Mouse (Mus musculus): Measurements from ENCODE around the gene Map3k4.
"Not testable (repeated sequence)": the region's sequence is repeated elsewhere in the genome, so short reads cannot be mapped to it uniquely, and the experiment has no call there.

The Map3k4 gene

DNA sequence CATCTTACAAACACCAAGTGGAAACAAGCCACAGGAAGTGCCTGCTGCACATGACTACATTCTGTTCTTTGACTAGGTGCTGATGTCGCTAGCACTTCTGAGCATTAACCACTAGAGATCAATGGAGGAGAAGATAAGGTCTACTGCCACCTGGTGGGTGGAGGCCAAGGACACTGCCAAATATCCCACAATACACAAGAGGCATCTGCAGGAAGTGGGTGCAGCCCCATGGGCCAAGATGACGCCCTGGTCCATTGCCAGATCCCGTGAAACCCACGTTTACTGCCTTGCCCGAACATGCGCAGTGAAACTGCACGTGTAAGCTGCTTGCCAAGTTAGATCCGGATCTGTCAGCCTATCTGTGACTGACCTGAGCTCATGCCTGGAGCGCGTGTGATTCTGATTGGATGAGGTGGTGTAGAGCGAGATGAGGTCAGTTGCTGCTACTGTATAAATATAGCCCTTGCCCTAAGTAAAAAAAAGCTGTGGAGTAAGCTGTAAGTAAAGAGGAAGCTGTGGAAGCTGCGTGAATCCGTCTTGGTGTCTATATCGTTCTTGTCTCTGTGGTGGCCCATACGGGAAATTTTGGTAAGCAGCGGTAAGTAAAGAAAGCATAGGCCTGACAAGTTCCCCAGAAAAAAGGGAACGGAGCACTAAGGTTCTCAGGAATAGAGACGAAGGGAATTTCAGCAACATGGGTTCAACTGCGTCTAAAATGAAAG lies 68.7 kb downstream of the Map3k4 start:
- in situ Hi-C loops (cut with MboI; ENCODE audit: low pct_unique_long_range_greater_than_20kb in 1 of 2, low sequenced_read_pairs in 2 of 2, unreplicated experiment in 1 of 2) = no loop called here

GRCm38 (mm10) chr17:12240701-12241100 lies 77.9 kb downstream of the Map3k4 start:
- in situ Hi-C loops (cut with MboI; ENCODE audit: low pct_unique_long_range_greater_than_20kb in 1 of 2, low sequenced_read_pairs in 2 of 2, unreplicated experiment in 1 of 2) = no loop called here

DNA sequence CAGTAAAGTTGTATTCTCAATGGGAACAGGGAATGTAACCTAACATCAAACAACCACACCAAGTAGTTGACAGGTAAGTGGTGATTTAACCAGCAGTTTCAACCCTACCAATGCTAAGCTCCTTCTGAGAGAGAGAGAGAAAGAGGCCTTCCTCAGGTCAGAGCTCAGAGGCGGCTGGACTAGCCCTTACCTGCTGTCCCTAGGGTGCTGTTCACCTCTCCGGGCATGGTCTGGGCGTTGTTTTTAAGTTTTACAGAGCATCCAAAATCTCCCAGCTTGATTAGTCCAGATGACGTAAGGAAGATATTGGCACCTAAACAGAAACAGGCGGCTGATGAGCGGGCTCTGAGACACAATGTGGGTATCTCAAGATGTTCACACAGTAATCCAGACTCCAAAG lies 85.9 kb downstream of the Map3k4 start:
- in situ Hi-C loops (cut with MboI; ENCODE audit: low pct_unique_long_range_greater_than_20kb in 1 of 2, low sequenced_read_pairs in 2 of 2, unreplicated experiment in 1 of 2) = no loop called here

DNA sequence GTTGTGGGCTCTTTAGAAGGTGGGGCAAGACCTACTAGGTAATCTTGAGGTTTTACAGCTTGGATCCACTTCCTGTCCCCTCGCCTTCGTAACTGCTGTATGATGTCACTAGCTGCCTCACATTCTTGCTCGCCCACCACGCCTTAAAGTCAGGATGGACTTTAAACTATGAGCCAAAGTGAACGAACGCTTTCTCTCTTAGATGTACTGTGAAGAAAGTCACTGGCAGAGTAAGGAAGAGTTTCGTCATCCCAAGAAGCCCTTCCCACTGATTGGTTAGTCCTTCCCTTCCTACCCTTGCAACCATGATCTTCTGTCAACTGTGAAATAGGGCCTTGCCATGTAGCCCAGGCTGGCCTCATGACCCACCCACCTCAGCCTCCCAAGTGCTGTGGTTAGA lies 87.5 kb downstream of the Map3k4 start:
- in situ Hi-C loops (cut with MboI; ENCODE audit: low pct_unique_long_range_greater_than_20kb in 1 of 2, low sequenced_read_pairs in 2 of 2, unreplicated experiment in 1 of 2) = no loop called here

DNA sequence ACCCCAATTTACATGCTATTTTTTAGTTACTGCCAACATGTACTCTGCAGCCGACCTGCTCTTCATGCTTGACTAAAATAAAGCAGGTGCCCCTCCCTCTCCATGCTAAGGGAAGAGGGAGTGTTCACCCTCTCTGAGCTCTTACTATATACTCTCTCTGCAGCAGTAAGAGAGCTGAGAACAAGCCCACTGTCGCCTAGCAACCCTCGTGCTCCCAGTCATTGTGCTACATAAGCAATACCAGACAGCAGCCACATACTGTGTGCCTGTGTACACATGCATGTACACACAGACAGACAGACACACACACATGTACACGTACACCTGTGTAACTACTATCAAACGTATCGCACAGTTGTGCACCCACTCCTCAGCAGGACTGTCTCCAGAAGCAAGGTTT lies 88.4 kb downstream of the Map3k4 start:
- in situ Hi-C loops (cut with MboI; ENCODE audit: low pct_unique_long_range_greater_than_20kb in 1 of 2, low sequenced_read_pairs in 2 of 2, unreplicated experiment in 1 of 2) = no loop called here

DNA sequence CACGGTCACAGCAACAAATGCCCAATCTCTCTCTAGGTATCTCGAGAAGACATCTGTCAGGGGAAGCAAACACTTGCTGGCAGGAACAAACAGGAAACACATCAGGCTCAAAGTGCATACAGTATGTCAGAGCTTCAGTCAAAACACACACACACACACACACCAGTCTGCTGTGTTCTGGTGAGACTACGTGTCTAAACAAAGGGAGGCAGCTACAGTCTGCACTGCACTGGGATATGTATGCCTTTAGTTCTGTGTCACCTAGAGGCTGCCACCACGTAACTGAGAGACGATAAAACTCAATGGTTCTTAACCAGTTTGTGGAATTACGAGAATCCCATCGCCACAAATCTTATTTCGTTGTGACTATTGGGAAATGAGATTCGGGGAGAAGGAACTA lies 88.8 kb downstream of the Map3k4 start:
- in situ Hi-C loops (cut with MboI; ENCODE audit: low pct_unique_long_range_greater_than_20kb in 1 of 2, low sequenced_read_pairs in 2 of 2, unreplicated experiment in 1 of 2) = no loop called here

DNA sequence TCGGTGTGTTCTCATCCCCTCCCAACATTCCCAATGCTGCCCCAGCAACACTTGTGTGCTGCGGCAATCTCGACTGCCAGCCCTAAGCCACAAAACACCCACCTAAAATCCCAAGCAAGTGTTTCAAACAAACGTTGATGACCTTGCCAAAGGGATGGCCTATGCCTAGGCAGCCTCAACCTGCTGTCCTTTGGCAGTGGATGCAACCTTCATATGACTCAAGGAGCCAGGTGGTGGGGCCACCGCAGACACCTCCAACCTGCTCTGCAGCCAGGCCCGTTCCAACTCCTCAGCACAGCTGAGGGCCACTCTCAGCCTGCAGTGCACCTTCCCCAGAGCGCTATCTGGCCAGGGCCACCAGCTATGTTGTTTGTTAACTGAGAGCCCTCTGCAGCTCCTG lies 90.1 kb downstream of the Map3k4 start:
- in situ Hi-C loops (cut with MboI; ENCODE audit: low pct_unique_long_range_greater_than_20kb in 1 of 2, low sequenced_read_pairs in 2 of 2, unreplicated experiment in 1 of 2) = no loop called here

DNA sequence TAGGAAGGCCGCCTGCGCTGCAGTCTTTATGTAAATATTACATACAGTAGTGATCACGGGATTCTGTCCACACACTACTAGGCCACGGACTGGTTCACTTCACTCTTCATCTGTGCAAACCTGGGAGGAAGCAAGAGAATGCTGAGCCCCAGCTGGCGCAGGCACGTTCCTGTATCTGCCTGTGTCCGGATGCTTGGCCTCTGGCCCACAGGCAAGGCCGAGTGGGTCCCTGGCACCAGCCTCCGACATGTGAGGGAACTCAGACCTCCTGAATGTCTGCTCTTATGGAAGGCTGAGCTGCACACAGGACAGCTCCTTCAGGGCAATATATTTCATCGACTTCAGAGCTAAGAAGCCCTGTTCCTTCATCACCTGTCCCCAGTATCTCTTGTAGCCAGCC lies 90.6 kb downstream of the Map3k4 start:
- in situ Hi-C loops (cut with MboI; ENCODE audit: low pct_unique_long_range_greater_than_20kb in 1 of 2, low sequenced_read_pairs in 2 of 2, unreplicated experiment in 1 of 2) = no loop called here

DNA sequence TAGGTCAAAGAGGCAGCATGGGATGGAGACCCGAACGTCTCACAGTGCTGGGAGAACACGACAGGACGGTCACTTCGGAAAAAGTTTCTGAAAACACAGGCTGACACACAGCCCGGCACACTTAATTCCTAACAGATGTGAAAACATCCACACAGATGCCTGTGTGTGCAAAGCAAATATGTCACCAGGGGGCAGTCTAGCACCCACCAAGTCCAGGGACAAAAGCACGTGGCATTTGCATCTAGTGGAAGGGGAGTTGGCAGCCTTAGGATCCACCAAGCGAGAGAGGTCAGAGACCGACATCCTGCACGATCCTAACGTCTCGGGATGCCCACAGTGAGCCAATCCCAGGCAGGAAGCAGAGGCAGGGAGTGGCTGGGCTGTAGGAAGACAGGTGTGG lies 92.0 kb downstream of the Map3k4 start:
- in situ Hi-C loops (cut with MboI; ENCODE audit: low pct_unique_long_range_greater_than_20kb in 1 of 2, low sequenced_read_pairs in 2 of 2, unreplicated experiment in 1 of 2) = no loop called here

- in situ Hi-C loops (cut with MboI; ENCODE audit: low pct_unique_long_range_greater_than_20kb in 1 of 2, low sequenced_read_pairs in 2 of 2, unreplicated experiment in 1 of 2) = no loop called here
These were observed 93.4 kb downstream of the Map3k4 start for GRCm38 (mm10) chr17:12225227-12225626.

- in situ Hi-C loops (cut with MboI; ENCODE audit: low pct_unique_long_range_greater_than_20kb in 1 of 2, low sequenced_read_pairs in 2 of 2, unreplicated experiment in 1 of 2) = not testable (repeated sequence)
These were observed 94.0 kb downstream of the Map3k4 start for GRCm38 (mm10) chr17:12224551-12224950.

GRCm38 (mm10) chr17:12224145-12224544 lies 94.5 kb downstream of the Map3k4 start:
- in situ Hi-C loops (cut with MboI; ENCODE audit: low pct_unique_long_range_greater_than_20kb in 1 of 2, low sequenced_read_pairs in 2 of 2, unreplicated experiment in 1 of 2) = no loop called here

- in situ Hi-C loops (cut with MboI; ENCODE audit: low pct_unique_long_range_greater_than_20kb in 1 of 2, low sequenced_read_pairs in 2 of 2, unreplicated experiment in 1 of 2) = no loop called here
These were observed 94.9 kb downstream of the Map3k4 start for GRCm38 (mm10) chr17:12223682-12224081.

- in situ Hi-C loops (cut with MboI; ENCODE audit: low pct_unique_long_range_greater_than_20kb in 1 of 2, low sequenced_read_pairs in 2 of 2, unreplicated experiment in 1 of 2) = no loop called here
These were observed 96.7 kb downstream of the Map3k4 start for GRCm38 (mm10) chr17:12221926-12222325.

- in situ Hi-C loops (cut with MboI; ENCODE audit: low pct_unique_long_range_greater_than_20kb in 1 of 2, low sequenced_read_pairs in 2 of 2, unreplicated experiment in 1 of 2) = loop anchor here (10.0 kb wide), 2 partner anchors 149 to 171 kb away; no protein-coding TSS in a partner anchor
These were observed 102.4 kb downstream of the Map3k4 start for GRCm38 (mm10) chr17:12216224-12216623.

GRCm38 (mm10) chr17:12213430-12213829 lies 105.2 kb downstream of the Map3k4 start:
- in situ Hi-C loops (cut with MboI; ENCODE audit: low pct_unique_long_range_greater_than_20kb in 1 of 2, low sequenced_read_pairs in 2 of 2, unreplicated experiment in 1 of 2) = loop anchor here (5.0 to 10.0 kb wide), 4 partner anchors 111 to 171 kb away; no protein-coding TSS in a partner anchor

DNA sequence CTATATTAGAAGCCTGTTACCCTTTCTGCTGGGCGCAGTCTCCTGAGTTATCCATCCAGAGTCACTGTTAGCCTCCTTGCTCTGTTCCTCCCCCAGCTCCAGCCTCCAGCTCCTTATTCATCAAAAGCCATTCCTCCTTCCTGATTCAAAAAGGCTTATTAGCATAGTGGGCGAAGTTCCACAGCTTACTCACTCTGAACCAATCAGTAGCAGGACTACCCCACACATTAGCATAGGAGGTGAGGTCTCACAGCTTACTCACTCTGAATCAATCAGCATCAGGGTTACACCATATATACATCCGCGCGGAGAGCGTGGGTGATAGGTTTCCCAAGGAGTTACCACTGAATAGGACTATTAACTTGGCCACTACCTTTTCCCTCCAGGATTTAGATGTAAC lies 106.3 kb downstream of the Map3k4 start:
- in situ Hi-C loops (cut with MboI; ENCODE audit: low pct_unique_long_range_greater_than_20kb in 1 of 2, low sequenced_read_pairs in 2 of 2, unreplicated experiment in 1 of 2) = loop anchor here (5.0 to 10.0 kb wide), 4 partner anchors 110 to 170 kb away; no protein-coding TSS in a partner anchor

- in situ Hi-C loops (cut with MboI; ENCODE audit: low pct_unique_long_range_greater_than_20kb in 1 of 2, low sequenced_read_pairs in 2 of 2, unreplicated experiment in 1 of 2) = loop anchor here (5.0 to 10.0 kb wide), 4 partner anchors 110 to 170 kb away; no protein-coding TSS in a partner anchor
These were observed 106.7 kb downstream of the Map3k4 start for GRCm38 (mm10) chr17:12211890-12212289.

- in situ Hi-C loops (cut with MboI; ENCODE audit: low pct_unique_long_range_greater_than_20kb in 1 of 2, low sequenced_read_pairs in 2 of 2, unreplicated experiment in 1 of 2) = loop anchor here (5.0 to 10.0 kb wide), 4 partner anchors 108 to 168 kb away; no protein-coding TSS in a partner anchor
These were observed 108.0 kb downstream of the Map3k4 start for GRCm38 (mm10) chr17:12210544-12211132.

DNA sequence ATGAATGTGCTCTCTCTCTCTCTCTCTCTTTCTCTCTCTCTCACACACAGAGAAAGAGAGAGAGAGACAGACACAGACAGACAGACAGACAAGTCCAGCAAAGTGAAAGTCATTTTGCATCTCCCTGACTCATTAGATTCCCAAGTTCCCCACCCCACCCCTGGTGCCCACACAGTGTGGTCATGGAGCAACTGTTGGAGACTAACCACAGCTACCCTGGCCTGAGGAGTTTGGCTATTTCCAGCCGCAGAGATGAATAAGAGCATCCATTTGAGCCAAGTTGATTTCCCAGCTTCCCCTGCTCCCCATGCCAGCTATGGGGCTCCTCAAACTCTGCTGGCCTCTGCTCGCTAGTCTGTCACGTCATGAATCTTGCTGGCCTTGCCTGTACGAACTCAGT lies 109.1 kb downstream of the Map3k4 start:
- in situ Hi-C loops (cut with MboI; ENCODE audit: low pct_unique_long_range_greater_than_20kb in 1 of 2, low sequenced_read_pairs in 2 of 2, unreplicated experiment in 1 of 2) = no loop called here

Measured in mouse embryonic stem cell (cell line).